Mouse (Mus musculus) myocyte (in vitro differentiated cells): Measurements from ENCODE around the gene Mms19. TPM values are rescaled to one million over a fixed set of nuclear protein-coding genes. Genes with fewer than 3 reads are reported as not detected.

ENCODE experiments used
- H3K27me3 ChIP-seq: one replicate; pipeline ENCODE4 v1.6.1; 2011; ENCODE audit not compliant: control insufficient read depth, insufficient read depth, insufficient read length
- H3K36me3 ChIP-seq: one replicate; pipeline ENCODE4 v1.6.1; 2011; ENCODE audit not compliant: control insufficient read depth, insufficient read depth
- H3K4me2 ChIP-seq: one replicate; pipeline ENCODE4 v1.6.1; 2011; ENCODE audit warnings: low read depth, control low read depth
- H3K4me3 ChIP-seq: one replicate; pipeline ENCODE4 v1.5.1; 2011; ENCODE audit warnings: mild to moderate bottlenecking, control low read depth, moderate library complexity
- H3K79me2 ChIP-seq: one replicate; pipeline ENCODE4 v1.6.1; 2011; ENCODE audit not compliant: control insufficient read depth, insufficient read depth
- H3ac ChIP-seq: one replicate; pipeline ENCODE4 v1.6.1; 2011; ENCODE audit not compliant: control insufficient read depth, insufficient read length
- CEBPB ChIP-seq: IDR thresholded peaks from 2 replicates; pipeline ENCODE4 v1.6.1; 2011; ENCODE audit warnings: mild to moderate bottlenecking, moderate library complexity; ENCODE audit not compliant: poor library complexity, insufficient read depth, severe bottlenecking
- E2F4 ChIP-seq: IDR thresholded peaks from one replicate; pipeline ENCODE4 v1.6.1; 2011; ENCODE audit warnings: mild to moderate bottlenecking, control low read depth, moderate library complexity; ENCODE audit not compliant: insufficient read depth
- MAX ChIP-seq: IDR thresholded peaks from one replicate; pipeline ENCODE4 v1.6.1; 2011; ENCODE audit warnings: low read depth, mild to moderate bottlenecking, control low read depth
- MYOD1 ChIP-seq, 3 experiments: IDR thresholded peaks; one replicate each; pipeline ENCODE4 v1.6.1; 2011; ENCODE audit warnings: control low read depth in 2 of 3, low read depth in 2 of 3, mild to moderate bottlenecking in 2 of 3, moderate library complexity in 1 of 3; ENCODE audit not compliant: insufficient read length in 2 of 3, control insufficient read depth in 1 of 3
- MYOG ChIP-seq, 3 experiments: IDR thresholded peaks; one replicate each; pipeline ENCODE4 v1.6.1; 2011; ENCODE audit warnings: control low read depth in 2 of 3, low read depth in 2 of 3, mild to moderate bottlenecking in 2 of 3; ENCODE audit not compliant: insufficient read length in 2 of 3, control insufficient read depth in 1 of 3, insufficient read depth in 1 of 3
- POLR2A ChIP-seq: IDR thresholded peaks from one replicate; pipeline ENCODE4 v1.6.1; 2011; ENCODE audit warnings: low read depth, mild to moderate bottlenecking, control low read depth, moderate library complexity; ENCODE audit not compliant: insufficient read length
- POLR2AphosphoS2 ChIP-seq: IDR thresholded peaks from one replicate; pipeline ENCODE4 v1.6.1; 2011; ENCODE audit warnings: low read depth, control low read depth; ENCODE audit not compliant: insufficient read length
- REST ChIP-seq: IDR thresholded peaks from one replicate; pipeline ENCODE4 v1.6.1; 2011; ENCODE audit warnings: mild to moderate bottlenecking, control low read depth, moderate library complexity; ENCODE audit not compliant: insufficient read depth, insufficient read length
- SRF ChIP-seq: IDR thresholded peaks from one replicate; pipeline ENCODE4 v1.6.1; 2011; ENCODE audit warnings: low read depth; ENCODE audit not compliant: control insufficient read depth, insufficient read length
- TCF12 ChIP-seq: IDR thresholded peaks from one replicate; pipeline ENCODE4 v1.6.1; 2011; ENCODE audit warnings: mild to moderate bottlenecking, control low read depth; ENCODE audit not compliant: poor library complexity, insufficient read depth, severe bottlenecking
- TCF3 ChIP-seq: IDR thresholded peaks from one replicate; pipeline ENCODE4 v1.6.1; 2011; ENCODE audit warnings: low read depth, control low read depth; ENCODE audit not compliant: insufficient read length
- USF1 ChIP-seq: IDR thresholded peaks from one replicate; pipeline ENCODE4 v1.6.1; 2011; ENCODE audit warnings: low read depth, mild to moderate bottlenecking, control low read depth, moderate library complexity
- polyA plus RNA-seq: library from polyadenylated mRNA; unstranded; fragments of >200 nt; fragmentation: generic; extraction: Trizol; gene quantifications from one replicate; pipeline ENCODE4 v1.2.1, GENCODE M21; 2012; ENCODE audit warnings: missing spikeins

Gene Mms19
- polyA plus RNA-seq, 1 experiment, result 34.2 TPM

DNA sequence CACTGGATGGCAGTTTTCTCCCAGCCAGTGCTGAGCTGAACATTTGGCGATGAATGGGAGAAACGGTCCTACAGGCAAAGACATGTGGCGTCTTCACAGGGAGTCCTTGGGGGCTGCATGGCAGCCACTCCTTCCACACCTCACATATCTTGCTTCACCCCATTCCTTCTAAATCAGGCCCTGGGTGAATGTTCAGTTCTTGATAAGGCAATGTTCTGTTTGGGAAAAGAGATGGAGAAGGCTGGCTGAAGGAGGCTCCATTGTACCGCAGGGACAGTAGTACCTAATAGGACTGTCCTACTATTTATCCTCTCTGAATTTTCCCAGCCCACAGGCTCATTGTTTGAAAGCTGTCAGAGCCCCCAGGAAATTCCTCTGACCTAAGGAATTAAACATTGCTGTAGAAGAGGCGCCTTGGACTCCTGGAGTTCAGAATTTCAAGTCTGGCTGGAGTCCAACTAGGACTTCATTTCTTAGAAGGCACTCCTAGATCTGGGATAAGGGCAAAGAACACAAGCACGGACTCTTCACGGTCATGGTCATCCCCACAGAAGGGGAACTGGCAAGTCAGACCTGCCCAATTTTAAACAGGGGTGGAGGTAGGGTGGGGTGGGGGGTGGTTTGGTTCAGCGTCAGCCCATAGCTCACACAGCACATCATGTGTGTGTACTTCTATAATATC lies 73.7 kb downstream of the Mms19 start:
- Histone ChIP-seq H3ac (no peak overlapping the region), H3K4me2 (no peak overlapping the region), H3K4me3 (no peak overlapping the region), H3K27me3 (no peaks in the 10 kb centered on the region), H3K79me2 (peaks cover 3% of the 10 kb centered on the region), H3K36me3 (no peaks in the 10 kb centered on the region)
- TF ChIP-seq CEBPB (no peak), POLR2A (no peak), TCF3 (no peak), USF1 (no peak), TCF12 (no peak), SRF (no peak), REST (no peak), E2F4 (no peak), MYOD1 (IDR thresholded peaks at IDR 0.05; ENCODE audit: control insufficient read depth in 1 of 3, insufficient read length in 2 of 3, low read depth in 2 of 3) (no peak), POLR2AphosphoS2 (no peak), MYOG (IDR thresholded peaks at IDR 0.05; ENCODE audit: control insufficient read depth in 1 of 3, insufficient read depth in 1 of 3, insufficient read length in 2 of 3, low read depth in 2 of 3) (no peak), MAX (no peak)

DNA sequence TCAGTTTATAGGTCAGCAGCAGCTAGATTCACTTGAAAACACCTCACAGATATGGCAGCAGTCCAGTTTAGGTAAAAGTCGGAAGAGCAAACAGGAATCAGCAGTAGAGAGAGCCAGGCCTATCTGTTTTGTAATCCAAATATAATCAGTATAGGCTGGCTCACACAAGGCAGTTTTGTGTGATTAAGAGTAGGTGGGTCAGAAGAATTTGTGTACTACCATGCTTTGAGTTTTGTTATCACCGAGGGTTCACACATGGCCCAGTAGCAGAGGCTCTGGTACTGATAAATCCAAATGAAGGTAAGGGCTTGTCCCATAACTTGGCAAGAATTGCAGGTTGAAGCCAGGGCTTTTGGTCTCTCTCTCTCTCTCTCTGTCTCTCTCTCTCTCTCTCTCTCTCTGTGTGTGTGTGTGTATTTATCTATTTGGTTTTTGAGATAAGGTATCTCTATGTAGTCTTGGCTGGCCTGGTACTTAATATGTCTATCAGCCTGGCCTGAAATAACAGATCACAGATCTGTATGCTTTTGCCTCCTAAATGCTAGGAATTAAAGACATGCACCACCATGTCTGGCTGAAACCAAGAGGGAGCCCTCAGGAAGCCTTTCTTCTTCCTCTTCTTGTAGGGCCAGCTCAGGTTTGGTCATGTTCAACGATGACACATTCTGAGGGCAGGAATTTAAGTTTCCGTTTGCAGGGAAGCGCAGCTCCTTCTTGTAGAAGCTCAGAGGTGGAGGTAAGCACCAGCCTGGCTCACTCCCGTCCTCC lies 74.5 kb downstream of the Mms19 start:
- Histone ChIP-seq H3K36me3 (no peaks in the 10 kb centered on the region), H3ac (no peak overlapping the region), H3K27me3 (no peaks in the 10 kb centered on the region), H3K4me3 (no peak overlapping the region), H3K4me2 (no peak overlapping the region), H3K79me2 (no peaks in the 10 kb centered on the region)
- TF ChIP-seq MYOG (IDR thresholded peaks at IDR 0.05; ENCODE audit: control insufficient read depth in 1 of 3, insufficient read depth in 1 of 3, insufficient read length in 2 of 3, low read depth in 2 of 3) (no peak), REST (no peak), USF1 (no peak), SRF (no peak), POLR2AphosphoS2 (no peak), MAX (no peak), TCF3 (no peak), POLR2A (no peak), CEBPB (no peak), E2F4 (no peak), MYOD1 (IDR thresholded peaks at IDR 0.05; ENCODE audit: control insufficient read depth in 1 of 3, insufficient read length in 2 of 3, low read depth in 2 of 3) (no peak), TCF12 (no peak)

DNA sequence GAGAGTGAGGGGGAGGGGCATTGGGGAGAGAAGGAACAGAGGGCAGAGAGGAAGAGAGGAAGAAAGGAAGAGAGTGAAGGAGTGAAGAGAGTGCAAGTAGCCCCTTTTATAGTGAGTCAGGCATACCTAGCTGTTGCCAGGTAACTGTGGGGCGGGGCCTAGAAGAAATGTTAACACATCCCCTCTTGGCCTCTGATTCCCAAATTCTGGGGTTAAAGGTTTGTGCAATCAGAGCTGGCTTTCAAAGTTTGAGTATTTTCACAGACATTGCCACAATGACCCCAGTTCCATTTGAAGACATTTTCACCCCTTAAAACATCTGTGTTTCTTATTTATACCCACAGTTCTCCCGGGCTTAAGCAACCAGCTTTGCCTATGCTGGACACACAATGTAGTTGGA lies 75.7 kb downstream of the Mms19 start:
- Histone ChIP-seq H3K27me3 (no peaks in the 10 kb centered on the region), H3K79me2 (no peaks in the 10 kb centered on the region), H3K4me3 (no peak overlapping the region), H3ac (no peak overlapping the region), H3K36me3 (no peaks in the 10 kb centered on the region), H3K4me2 (no peak overlapping the region)
- TF ChIP-seq USF1 (no peak), TCF12 (no peak), MYOD1 (IDR thresholded peaks at IDR 0.05; ENCODE audit: control insufficient read depth in 1 of 3, insufficient read length in 2 of 3, low read depth in 2 of 3) (no peak), POLR2AphosphoS2 (no peak), CEBPB (no peak)

DNA sequence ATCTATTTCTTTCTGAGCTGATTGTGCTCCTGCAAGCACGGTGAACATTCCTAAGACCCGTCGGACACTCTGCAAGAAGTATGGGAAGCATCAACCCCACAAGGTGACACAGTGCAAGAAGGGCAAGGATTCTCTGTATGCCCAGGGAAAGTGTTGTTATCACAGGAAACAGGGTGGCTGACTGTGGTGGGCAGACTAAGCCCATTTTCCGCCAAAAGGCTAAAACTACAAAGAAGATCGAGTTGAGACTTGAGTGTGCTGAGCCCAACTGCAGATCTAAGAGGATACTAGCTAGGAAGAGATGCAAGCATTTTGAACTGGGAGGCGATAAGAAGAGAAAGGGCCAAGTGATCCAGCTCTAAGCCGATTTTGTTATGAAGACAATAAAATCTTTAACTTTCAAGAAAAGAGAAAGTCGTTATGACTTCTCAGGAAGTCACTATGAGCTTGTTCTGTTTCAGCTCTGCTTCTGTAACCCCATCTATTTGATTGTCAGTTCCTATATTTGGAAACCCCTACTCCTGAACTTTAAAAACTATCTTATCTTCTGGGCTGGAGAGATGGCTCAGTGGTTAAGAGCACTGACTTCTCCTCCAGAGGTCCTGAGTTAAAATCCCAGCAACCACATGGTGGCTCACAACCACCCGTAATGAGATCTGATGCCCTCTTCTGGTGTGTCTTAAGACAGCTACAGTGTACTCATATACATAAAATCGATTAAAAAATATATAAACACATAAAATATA lies 77.9 kb downstream of the Mms19 start:
- H3K27me3 ChIP-seq, result no peaks in the 10 kb centered on the region
- H3K36me3 ChIP-seq, result no peaks in the 10 kb centered on the region
- H3K4me2 ChIP-seq, result no peak overlapping the region
- H3K79me2 ChIP-seq, result no peaks in the 10 kb centered on the region
- H3K4me3 ChIP-seq, result no peak overlapping the region
- no peak overlapping the region for H3ac ChIP-seq
- no peak for TF ChIP-seq USF1
- no peak for TF ChIP-seq TCF3
- TF ChIP-seq CEBPB, result no peak
- no peak for TF ChIP-seq MYOG (IDR thresholded peaks at IDR 0.05; ENCODE audit: control insufficient read depth in 1 of 3, insufficient read depth in 1 of 3, insufficient read length in 2 of 3, low read depth in 2 of 3)
- no peak for TF ChIP-seq REST
- TF ChIP-seq MAX, result no peak
- TF ChIP-seq POLR2AphosphoS2, result no peak
- no peak for TF ChIP-seq TCF12
- TF ChIP-seq POLR2A, result no peak
- TF ChIP-seq SRF, result no peak
